Mouse (Mus musculus) small intestine, adult 2 months (tissue): ENCODE data around the gene Tbc1d14.

Source experiments
- CTCF ChIP-seq: fragments of 200-500 bp; IDR thresholded peaks from 2 replicates; pipeline ENCODE4 v1.5.1; 2012; ENCODE audit warnings: low read depth, mild to moderate bottlenecking, control low read depth, inconsistent platforms, low read length, moderate library complexity, mixed read lengths; ENCODE audit not compliant: insufficient replicate concordance, insufficient read length; ENCODE audit errors: extremely low read depth
- POLR2A ChIP-seq: fragments of 200-500 bp; IDR thresholded peaks from 2 replicates; pipeline ENCODE4 v1.6.1; 2012; ENCODE audit warnings: low read depth, mild to moderate bottlenecking, control low read depth, inconsistent platforms, low read length, moderate library complexity

- TF ChIP-seq CTCF, result no peak
- peak; percentile 77 for TF ChIP-seq POLR2A
Measured at GRCm38 (mm10) chr5:36581924-36582642, 11.0 kb downstream of the Tbc1d14 start.
